Mouse (Mus musculus) ES-Bruce4 (cell line): ENCODE results near the gene Pfdn4.

Experiments used
- CTCF ChIP-seq: IDR thresholded peaks from one replicate; pipeline ENCODE4 v1.8.1; 2011; ENCODE audit warnings: low read depth, low read length
- EP300 ChIP-seq: IDR thresholded peaks from 2 replicates; pipeline ENCODE4 v1.6.1; 2011; ENCODE audit warnings: low read depth, low read length; ENCODE audit not compliant: insufficient read depth
- POLR2A ChIP-seq: IDR thresholded peaks from one replicate; pipeline ENCODE4 v1.8.1; 2011; ENCODE audit warnings: low read length; ENCODE audit not compliant: insufficient read depth

DNA sequence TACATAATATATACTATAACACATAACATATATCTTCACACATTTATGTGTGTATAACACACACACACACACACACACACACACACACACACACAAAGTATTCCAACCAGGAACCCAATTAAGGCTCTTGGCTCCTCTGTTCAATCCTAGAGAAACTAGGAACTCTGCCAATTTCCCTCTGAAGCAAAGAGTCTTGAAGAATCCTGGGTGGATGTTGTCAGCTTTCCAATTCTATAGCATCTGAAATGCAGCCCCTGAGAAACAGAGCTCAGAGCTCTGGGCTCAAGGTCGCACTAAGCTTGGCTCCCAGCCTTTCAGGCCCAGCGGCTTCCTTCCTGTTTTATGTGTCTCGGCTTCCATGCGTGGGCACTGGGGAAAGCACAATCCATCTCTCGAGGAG lies 54.0 kb downstream of the Pfdn4 start:
- TF ChIP-seq POLR2A (no peak), CTCF (no peak), EP300 (no peak)
